Mouse (Mus musculus): Measurements from ENCODE around the gene Rftn1. TPM values are rescaled to one million over a fixed set of nuclear protein-coding genes. Genes with fewer than 3 reads are reported as not detected.

Gene Rftn1
- total and polyA plus RNA-seq, 2 experiments = 2.6 to 3.1 TPM

GRCm38 (mm10) chr17:50059417-50059816 is 131.1 kb downstream of the Rftn1 start:
- no peak overlapping the region for H3K4me3 ChIP-seq (ENCODE audit: insufficient read depth, low read depth, low read length)
- H3K27me3 ChIP-seq (ENCODE audit: control insufficient read depth, insufficient read depth, low read length) = 0 out of 2 replicates have a peak, but pooled peaks cover 3% of the 10 kb centered on the region
- 79% methylated on average over 5 of the region's 5 CpGs for WGBS
- no peak overlapping the region for H3K9ac ChIP-seq (ENCODE audit: low read depth, low read length)
- no peaks in the 10 kb centered on the region for H3K4me1 ChIP-seq (ENCODE audit: control insufficient read depth, insufficient read depth, low read length)
- no peaks in the 10 kb centered on the region for H3K79me2 ChIP-seq (ENCODE audit: control insufficient read depth, insufficient read depth, low read length)
- DNase-seq (ENCODE audit: extremely low read depth, low read depth, low spot score) = no peak
- no peak overlapping the region for H3K27ac ChIP-seq (replicated peaks; ENCODE audit: insufficient read depth, low read depth, low read length)
- TF ChIP-seq POLR2A (IDR thresholded peaks at IDR 0.05; ENCODE audit: extremely low read depth, insufficient read depth, low read length) (no peak), CTCF (IDR thresholded peaks at IDR 0.05; ENCODE audit: low read depth, low read length) (no peak)
- H3K36me3 ChIP-seq (ENCODE audit: control insufficient read depth, insufficient read depth, low read length) = no peaks in the 10 kb centered on the region

- no peak for DNase-seq (ENCODE audit: extremely low read depth, low read depth, low spot score)
- Histone ChIP-seq H3K36me3 (ENCODE audit: control insufficient read depth, insufficient read depth, low read length) (no peaks in the 10 kb centered on the region), H3K27me3 (ENCODE audit: control insufficient read depth, insufficient read depth, low read length) (no peaks in the 10 kb centered on the region), H3K27ac (replicated peaks; ENCODE audit: insufficient read depth, low read depth, low read length) (no peak overlapping the region), H3K79me2 (ENCODE audit: control insufficient read depth, insufficient read depth, low read length) (no peaks in the 10 kb centered on the region), H3K4me1 (ENCODE audit: control insufficient read depth, insufficient read depth, low read length) (no peaks in the 10 kb centered on the region), H3K4me3 (ENCODE audit: insufficient read depth, low read depth, low read length) (no peak overlapping the region), H3K9ac (ENCODE audit: low read depth, low read length) (no peak overlapping the region)
- 83% methylated on average over 16 of the region's 16 CpGs for WGBS
- TF ChIP-seq POLR2A (IDR thresholded peaks at IDR 0.05; ENCODE audit: extremely low read depth, insufficient read depth, low read length) = no peak
These were observed 135.2 kb downstream of the Rftn1 start for GRCm38 (mm10) chr17:50055154-50055756.

- no peaks in the 10 kb centered on the region for H3K27me3 ChIP-seq (ENCODE audit: control insufficient read depth, insufficient read depth, low read length)
- H3K36me3 ChIP-seq (ENCODE audit: control insufficient read depth, insufficient read depth, low read length) = no peaks in the 10 kb centered on the region
- no peaks in the 10 kb centered on the region for H3K4me1 ChIP-seq (ENCODE audit: control insufficient read depth, insufficient read depth, low read length)
- 87% methylated on average over 7 of the region's 7 CpGs for WGBS
- no peak overlapping the region for H3K4me3 ChIP-seq (ENCODE audit: insufficient read depth, low read depth, low read length)
- no peak for DNase-seq (ENCODE audit: extremely low read depth, low read depth, low spot score)
- no peak overlapping the region for H3K9ac ChIP-seq (ENCODE audit: low read depth, low read length)
- H3K79me2 ChIP-seq (ENCODE audit: control insufficient read depth, insufficient read depth, low read length) = no peaks in the 10 kb centered on the region
- TF ChIP-seq CTCF (IDR thresholded peaks at IDR 0.05; ENCODE audit: low read depth, low read length) = no peak
- H3K27ac ChIP-seq (replicated peaks; ENCODE audit: insufficient read depth, low read depth, low read length) = no peak overlapping the region
These were observed 135.9 kb downstream of the Rftn1 start for GRCm38 (mm10) chr17:50054586-50054985.

GRCm38 (mm10) chr17:50053961-50054360 is 136.5 kb downstream of the Rftn1 start:
- H3K27ac ChIP-seq (replicated peaks; ENCODE audit: insufficient read depth, low read depth, low read length) = no peak overlapping the region
- no peak for DNase-seq (ENCODE audit: extremely low read depth, low read depth, low spot score)
- 96% methylated on average over 1 of the region's 1 CpGs for WGBS
- no peak overlapping the region for H3K9ac ChIP-seq (ENCODE audit: low read depth, low read length)
- no peaks in the 10 kb centered on the region for H3K79me2 ChIP-seq (ENCODE audit: control insufficient read depth, insufficient read depth, low read length)
- no peak overlapping the region for H3K4me3 ChIP-seq (ENCODE audit: insufficient read depth, low read depth, low read length)
- TF ChIP-seq POLR2A (IDR thresholded peaks at IDR 0.05; ENCODE audit: extremely low read depth, insufficient read depth, low read length) (no peak), CTCF (IDR thresholded peaks at IDR 0.05; ENCODE audit: low read depth, low read length) (no peak)
- no peaks in the 10 kb centered on the region for H3K36me3 ChIP-seq (ENCODE audit: control insufficient read depth, insufficient read depth, low read length)
- no peaks in the 10 kb centered on the region for H3K27me3 ChIP-seq (ENCODE audit: control insufficient read depth, insufficient read depth, low read length)
- no peaks in the 10 kb centered on the region for H3K4me1 ChIP-seq (ENCODE audit: control insufficient read depth, insufficient read depth, low read length)

- no peak overlapping the region for H3K27ac ChIP-seq (replicated peaks; ENCODE audit: insufficient read depth, low read depth, low read length)
- no peaks in the 10 kb centered on the region for H3K4me1 ChIP-seq (ENCODE audit: control insufficient read depth, insufficient read depth, low read length)
- no peak overlapping the region for H3K4me3 ChIP-seq (ENCODE audit: insufficient read depth, low read depth, low read length)
- no peaks in the 10 kb centered on the region for H3K27me3 ChIP-seq (ENCODE audit: control insufficient read depth, insufficient read depth, low read length)
- 30% methylated on average over 7 of the region's 7 CpGs for WGBS
- TF ChIP-seq CTCF (IDR thresholded peaks at IDR 0.05; ENCODE audit: low read depth, low read length) (no peak), POLR2A (IDR thresholded peaks at IDR 0.05; ENCODE audit: extremely low read depth, insufficient read depth, low read length) (no peak)
- H3K79me2 ChIP-seq (ENCODE audit: control insufficient read depth, insufficient read depth, low read length) = no peaks in the 10 kb centered on the region
- no peak overlapping the region for H3K9ac ChIP-seq (ENCODE audit: low read depth, low read length)
- no peak for DNase-seq (ENCODE audit: extremely low read depth, low read depth, low spot score)
- no peaks in the 10 kb centered on the region for H3K36me3 ChIP-seq (ENCODE audit: control insufficient read depth, insufficient read depth, low read length)
These were observed 137.6 kb downstream of the Rftn1 start for GRCm38 (mm10) chr17:50052741-50053468.

- WGBS = 91% methylated on average over 9 of the region's 9 CpGs
- H3K36me3 ChIP-seq (ENCODE audit: control insufficient read depth, insufficient read depth, low read length) = no peaks in the 10 kb centered on the region
- no peaks in the 10 kb centered on the region for H3K27me3 ChIP-seq (ENCODE audit: control insufficient read depth, insufficient read depth, low read length)
- TF ChIP-seq CTCF (IDR thresholded peaks at IDR 0.05; ENCODE audit: low read depth, low read length) = no peak
- TF ChIP-seq POLR2A (IDR thresholded peaks at IDR 0.05; ENCODE audit: extremely low read depth, insufficient read depth, low read length) = no peak
- no peak overlapping the region for H3K27ac ChIP-seq (replicated peaks; ENCODE audit: insufficient read depth, low read depth, low read length)
- H3K79me2 ChIP-seq (ENCODE audit: control insufficient read depth, insufficient read depth, low read length) = no peaks in the 10 kb centered on the region
- H3K4me1 ChIP-seq (ENCODE audit: control insufficient read depth, insufficient read depth, low read length) = no peaks in the 10 kb centered on the region
- H3K4me3 ChIP-seq (ENCODE audit: insufficient read depth, low read depth, low read length) = no peak overlapping the region
- no peak overlapping the region for H3K9ac ChIP-seq (ENCODE audit: low read depth, low read length)
- no peak for DNase-seq (ENCODE audit: extremely low read depth, low read depth, low spot score)
These were observed 140.0 kb downstream of the Rftn1 start for GRCm38 (mm10) chr17:50050456-50050855.
